Mouse (Mus musculus): ENCODE results near the gene Traf3.

Traf3 gene

DNA sequence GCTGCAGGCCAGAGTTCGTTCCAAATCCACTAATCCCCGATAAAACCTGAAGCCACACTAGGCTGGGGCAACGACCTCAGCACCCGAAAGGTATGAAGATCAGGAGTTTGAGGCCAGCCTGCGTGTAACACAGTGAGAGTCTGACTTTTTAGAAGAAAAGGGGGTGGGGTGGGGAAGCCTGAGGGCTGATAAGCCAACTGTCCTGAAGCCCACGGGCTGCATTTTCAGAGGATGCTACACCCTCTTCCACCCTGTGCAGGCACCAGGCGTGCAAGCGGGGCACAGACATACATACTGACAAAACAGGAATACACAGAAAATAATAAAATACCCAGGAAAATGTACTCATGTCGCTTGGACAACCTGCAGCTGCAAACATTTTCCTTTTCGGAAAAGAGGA lies 145.6 kb downstream of the Traf3 start:
- DNase-seq (ENCODE audit: low spot score in 2 of 2), result no peak

DNA sequence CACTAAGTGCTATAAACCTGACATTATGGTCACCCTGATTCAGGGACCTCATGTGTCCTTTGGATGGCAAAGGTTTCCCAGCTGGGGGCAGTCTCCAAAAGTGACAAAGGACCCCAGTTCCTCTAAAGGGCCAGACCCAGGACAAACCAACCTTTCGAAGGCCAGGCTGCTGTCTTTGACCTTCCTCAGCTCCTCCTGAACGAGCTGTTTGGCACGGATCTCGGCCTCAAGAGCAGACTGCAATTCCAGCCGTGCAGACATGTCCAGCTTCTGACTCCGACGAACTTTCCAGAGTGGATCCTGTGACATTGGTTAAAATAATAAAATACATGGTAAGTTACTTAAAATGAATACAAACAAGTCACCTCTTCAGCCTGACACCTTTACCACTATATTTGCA lies 148.1 kb downstream of the Traf3 start:
- no peak for DNase-seq (ENCODE audit: low spot score in 2 of 2)
